Mouse (Mus musculus) heart, embryonic 13.5 days (tissue): ENCODE data around the gene Olfr470. TPM values are rescaled to one million over a fixed set of nuclear protein-coding genes. Genes with fewer than 3 reads are reported as not detected.
"Not testable (repeated sequence)": the region's sequence is repeated elsewhere in the genome, so short reads cannot be mapped to it uniquely, and the experiment has no call there.

Experiments
- ATAC-seq: fragments of 200-750 bp; cut with Nextera tagmentation; 2 replicates; pipeline ENCODE4 v1.8.0; 2017; ENCODE audit warnings: moderate TSS enrichment; ENCODE audit not compliant: insufficient number of reproducible peaks, low FRiP score, low TSS enrichment; ENCODE audit errors: extremely low read depth
- H3K27ac ChIP-seq: fragments of 300-500 bp; sonication (generic); replicated peaks from 2 replicates; pipeline ENCODE4 v1.5.1; 2015; ENCODE audit warnings: moderate library complexity, mild to moderate bottlenecking, inconsistent platforms
- H3K27me3 ChIP-seq: fragments of 300-500 bp; sonication (generic); replicated peaks from 2 replicates; pipeline ENCODE4 v1.6.1; 2015; ENCODE audit warnings: mild to moderate bottlenecking, inconsistent platforms
- H3K36me3 ChIP-seq: fragments of 300-500 bp; sonication (generic); 2 replicates; pipeline ENCODE4 v1.6.1; 2015; ENCODE audit warnings: mild to moderate bottlenecking, inconsistent platforms
- H3K4me1 ChIP-seq: fragments of 300-500 bp; sonication (generic); 2 replicates; pipeline ENCODE4 v1.6.1; 2015; ENCODE audit warnings: inconsistent platforms
- H3K4me2 ChIP-seq: fragments of 300-500 bp; sonication (generic); 2 replicates; pipeline ENCODE4 v1.6.1; 2015; ENCODE audit warnings: inconsistent platforms, mild to moderate bottlenecking, moderate library complexity
- H3K4me3 ChIP-seq: fragments of 300-500 bp; sonication (generic); 2 replicates; pipeline ENCODE4 v1.5.1; 2015; ENCODE audit warnings: moderate library complexity, mild to moderate bottlenecking, inconsistent platforms
- H3K9ac ChIP-seq: fragments of 300-500 bp; sonication (generic); 2 replicates; pipeline ENCODE4 v1.6.1; 2015; ENCODE audit warnings: inconsistent platforms, mild to moderate bottlenecking, moderate library complexity
- H3K9me3 ChIP-seq: fragments of 300-500 bp; sonication (generic); 2 replicates; pipeline ENCODE4 v1.6.1; 2016; ENCODE audit warnings: inconsistent platforms
- WGBS: fragments of 180-500 bp; shearing (Covaris S2); methylation state at CpG from one replicate; pipeline ENCODE4 v1.1.7; 2015; ENCODE audit warnings: mixed read lengths; 5-methylcytosine and 5-hydroxymethylcytosine counted together
- polyA plus RNA-seq: library from polyadenylated mRNA; unstranded; fragments of >200 nt; fragmentation: Nextera tagmentation; extraction: Ambion mirVana; gene quantifications from 2 replicates; pipeline ENCODE4 v1.2.1, GENCODE M21; 2015

Olfr470 gene
- not detected in 2 replicates for polyA plus RNA-seq

GRCm38 (mm10) chr7:107847390-107847789, at the start of gene Olfr470:
Gene Olfr470, minus strand, starts transcription at chr7:107847490.
- not testable (repeated sequence) for H3K4me3 ChIP-seq, H3K4me1 ChIP-seq, H3K27me3 ChIP-seq, H3K27ac ChIP-seq, H3K36me3 ChIP-seq, H3K4me2 ChIP-seq, ATAC-seq, H3K9ac ChIP-seq, H3K9me3 ChIP-seq
- WGBS, result 57% methylated on average over 1 of the region's 1 CpGs

GRCm38 (mm10) chr7:107841719-107842118, 5.6 kb downstream of the Olfr470 start:
- H3K27me3 ChIP-seq, result no peaks in the 10 kb centered on the region
- H3K4me1 ChIP-seq, result no peaks in the 10 kb centered on the region
- H3K36me3 ChIP-seq, result no peaks in the 10 kb centered on the region
- ATAC-seq, result no peak
- no peaks in the 10 kb centered on the region for H3K9me3 ChIP-seq
- no peak overlapping the region for H3K4me2 ChIP-seq
- H3K4me3 ChIP-seq, result no peak overlapping the region
- WGBS, result 61% methylated on average over 1 of the region's 1 CpGs
- H3K27ac ChIP-seq, result no peak overlapping the region
- H3K9ac ChIP-seq, result no peak overlapping the region

- ATAC-seq, H3K4me2 ChIP-seq, H3K27ac ChIP-seq, H3K4me3 ChIP-seq, H3K4me1 ChIP-seq, H3K9me3 ChIP-seq, H3K9ac ChIP-seq, H3K36me3 ChIP-seq, H3K27me3 ChIP-seq: not testable (repeated sequence)
These were observed 21.8 kb downstream of the Olfr470 start, which contains the start of gene Olfr469 for GRCm38 (mm10) chr7:107825441-107825840. Gene Olfr469, minus strand, starts transcription at chr7:107825541.

GRCm38 (mm10) chr7:107823867-107824266, 23.4 kb downstream of the Olfr470 start:
- H3K4me2 ChIP-seq, H3K27me3 ChIP-seq, H3K4me3 ChIP-seq, H3K9ac ChIP-seq, ATAC-seq, H3K4me1 ChIP-seq, H3K36me3 ChIP-seq, H3K9me3 ChIP-seq, H3K27ac ChIP-seq: not testable (repeated sequence)
- 46% methylated on average over 2 of the region's 2 CpGs for WGBS

GRCm38 (mm10) chr7:107819442-107819841, 27.8 kb downstream of the Olfr470 start:
- no peak for ATAC-seq
- Histone ChIP-seq H3K4me3 (no peak overlapping the region), H3K9me3 (no peaks in the 10 kb centered on the region), H3K4me2 (no peak overlapping the region), H3K9ac (no peak overlapping the region), H3K27me3 (no peaks in the 10 kb centered on the region), H3K27ac (no peak overlapping the region), H3K36me3 (no peaks in the 10 kb centered on the region), H3K4me1 (no peaks in the 10 kb centered on the region)

GRCm38 (mm10) chr7:107811963-107812362, 35.3 kb downstream of the Olfr470 start, which contains the start of gene Olfr467:
Gene Olfr467, plus strand, starts transcription at chr7:107812263.
- Histone ChIP-seq H3K9me3 (no peaks in the 10 kb centered on the region), H3K4me1 (no peaks in the 10 kb centered on the region), H3K27ac (no peak within 1 kb of the TSS), H3K4me3 (no peak within 1 kb of the TSS), H3K36me3 (no peaks in the 10 kb centered on the region), H3K27me3 (no peaks in the 10 kb centered on the region), H3K9ac (no peak within 1 kb of the TSS), H3K4me2 (no peak within 1 kb of the TSS)
- no peak for ATAC-seq

- H3K4me3 ChIP-seq, result no peak overlapping the region
- H3K4me2 ChIP-seq, result no peak overlapping the region
- H3K36me3 ChIP-seq, result no peaks in the 10 kb centered on the region
- no peak overlapping the region for H3K9ac ChIP-seq
- no peaks in the 10 kb centered on the region for H3K4me1 ChIP-seq
- H3K27ac ChIP-seq, result no peak overlapping the region
- no peaks in the 10 kb centered on the region for H3K27me3 ChIP-seq
- ATAC-seq, result no peak
- H3K9me3 ChIP-seq, result peaks cover 9% of the 10 kb centered on the region
- 70% methylated on average over 3 of the region's 3 CpGs for WGBS
These were observed 45.2 kb downstream of the Olfr470 start for GRCm38 (mm10) chr7:107802138-107802537.

- H3K36me3 ChIP-seq, result no peaks in the 10 kb centered on the region
- H3K27ac ChIP-seq, result no peak within 1 kb of the TSS
- no peak for ATAC-seq
- H3K27me3 ChIP-seq, result no peaks in the 10 kb centered on the region
- no peak within 1 kb of the TSS for H3K4me2 ChIP-seq
- peaks cover 5% of the 10 kb centered on the region for H3K9me3 ChIP-seq
- 81% methylated on average over 2 of the region's 2 CpGs for WGBS
- no peaks in the 10 kb centered on the region for H3K4me1 ChIP-seq
- H3K4me3 ChIP-seq, result no peak within 1 kb of the TSS
- no peak within 1 kb of the TSS for H3K9ac ChIP-seq
These were observed 46.2 kb downstream of the Olfr470 start, which contains the start of gene Ovch2 for GRCm38 (mm10) chr7:107801108-107801507. Gene Ovch2, minus strand, starts transcription at chr7:107801208.

- no peak overlapping the region for H3K4me3 ChIP-seq
- no peak for ATAC-seq
- no peaks in the 10 kb centered on the region for H3K9me3 ChIP-seq
- no peak overlapping the region for H3K27ac ChIP-seq
- WGBS, result 68% methylated on average over 2 of the region's 2 CpGs
- no peaks in the 10 kb centered on the region for H3K27me3 ChIP-seq
- H3K4me1 ChIP-seq, result no peaks in the 10 kb centered on the region
- H3K4me2 ChIP-seq, result no peak overlapping the region
- H3K36me3 ChIP-seq, result no peaks in the 10 kb centered on the region
- H3K9ac ChIP-seq, result no peak overlapping the region
These were observed 50.8 kb downstream of the Olfr470 start for GRCm38 (mm10) chr7:107796500-107796899.

Other genes starting within 250 kb of the Olfr470 start
- gene 5330417H12Rik, start 222.3 kb downstream of the Olfr470 start, polyA plus RNA-seq, result not detected in 2 replicates
- 0.69 and 0.98 TPM in 2 replicates for gene Cyb5r2, start 89.5 kb downstream of the Olfr470 start, polyA plus RNA-seq
- not detected in 2 replicates for gene Ovch2, start 46.3 kb downstream of the Olfr470 start, polyA plus RNA-seq
- gene Olfr467, start 35.2 kb downstream of the Olfr470 start, polyA plus RNA-seq, result not detected in 2 replicates
- not detected in 2 replicates for gene Olfr469, start 21.9 kb downstream of the Olfr470 start, polyA plus RNA-seq
- gene Olfr472, start 50.4 kb upstream of the Olfr470 start, polyA plus RNA-seq, result not detected in 2 replicates
- gene Olfr473, start 83.0 kb upstream of the Olfr470 start, polyA plus RNA-seq, result not detected in 2 replicates
- not detected in 2 replicates for gene Olfr474, start 107.2 kb upstream of the Olfr470 start, polyA plus RNA-seq
- gene Olfr476, start 117.3 kb upstream of the Olfr470 start, polyA plus RNA-seq, result not detected in 2 replicates
- gene Olfr477, start 139.2 kb upstream of the Olfr470 start, polyA plus RNA-seq, result not detected in 2 replicates
- not detected in 2 replicates for gene Olfr478, start 186.5 kb upstream of the Olfr470 start, polyA plus RNA-seq
- not detected in 2 replicates for gene Olfr479, start 203.2 kb upstream of the Olfr470 start, polyA plus RNA-seq
- not detected in 2 replicates for gene Olfr480, start 219.9 kb upstream of the Olfr470 start, polyA plus RNA-seq
- gene Olfr481, start 232.4 kb upstream of the Olfr470 start, polyA plus RNA-seq, result not detected in 2 replicates